Mouse (Mus musculus) limb, embryonic 12.5 days (tissue): ENCODE measurements at regions not wholly inside any gene's neighbourhood (a gene's known extent, or its start where the extent isn't known, plus 50 kb on each side); places are given as distances from the start of the nearest gene placed in this dataset.

Experiments
- ATAC-seq: fragments of 200-750 bp; cut with Nextera tagmentation; 2 replicates; pipeline ENCODE4 v1.8.0; 2017; ENCODE audit warnings: low read depth, moderate TSS enrichment; ENCODE audit not compliant: insufficient number of reproducible peaks, insufficient read depth, low FRiP score, low TSS enrichment
- H3K27ac ChIP-seq: fragments of 300-500 bp; sonication (generic); 2 replicates; pipeline ENCODE4 v1.5.1; 2016; ENCODE audit warnings: mild to moderate bottlenecking, moderate library complexity
- H3K27me3 ChIP-seq: fragments of 300-500 bp; sonication (generic); 2 replicates; pipeline ENCODE4 v1.6.1; 2016; ENCODE audit warnings: mild to moderate bottlenecking, moderate library complexity
- H3K36me3 ChIP-seq: fragments of 300-500 bp; sonication (generic); 2 replicates; pipeline ENCODE4 v1.6.1; 2016; ENCODE audit warnings: mild to moderate bottlenecking, moderate library complexity
- H3K4me1 ChIP-seq: fragments of 300-500 bp; sonication (generic); replicated peaks from 2 replicates; pipeline ENCODE4 v1.6.1; 2016
- H3K4me2 ChIP-seq: fragments of 300-500 bp; sonication (generic); 2 replicates; pipeline ENCODE4 v1.6.1; 2016; ENCODE audit warnings: mild to moderate bottlenecking, moderate library complexity
- H3K4me3 ChIP-seq: fragments of 300-500 bp; sonication (generic); replicated peaks from 2 replicates; pipeline ENCODE4 v1.5.1; 2016; ENCODE audit warnings: mild to moderate bottlenecking
- H3K9ac ChIP-seq: fragments of 300-500 bp; sonication (generic); replicated peaks from 2 replicates; pipeline ENCODE4 v1.6.1; 2016; ENCODE audit warnings: mild to moderate bottlenecking, moderate library complexity
- H3K9me3 ChIP-seq: fragments of 300-500 bp; sonication (generic); 2 replicates; pipeline ENCODE4 v1.6.1; 2016; ENCODE audit warnings: mild to moderate bottlenecking, moderate library complexity
- WGBS: fragments of 180-500 bp; shearing (Covaris S2); methylation state at CpG from one replicate; pipeline ENCODE4 v1.1.7; 2016; 5-methylcytosine and 5-hydroxymethylcytosine counted together

- Histone ChIP-seq H3K4me1 (no peaks in the 10 kb centered on the region), H3K9ac (no peak overlapping the region), H3K27ac (no peak overlapping the region), H3K36me3 (no peaks in the 10 kb centered on the region), H3K27me3 (no peaks in the 10 kb centered on the region), H3K4me3 (no peak overlapping the region), H3K9me3 (no peaks in the 10 kb centered on the region), H3K4me2 (no peak overlapping the region)
- ATAC-seq = no peak
- WGBS = 90% methylated on average over 3 of the region's 3 CpGs
Measured at GRCm38 (mm10) chr6:61074700-61075099, 105.4 kb upstream of the Ccser1 start.

GRCm38 (mm10) chr6:61078559-61078958 lies 101.6 kb upstream of the Ccser1 start:
- Histone ChIP-seq H3K9me3 (no peaks in the 10 kb centered on the region), H3K4me1 (peaks cover 3% of the 10 kb centered on the region; the same call in 1 of the 2 replicates), H3K36me3 (no peaks in the 10 kb centered on the region), H3K27me3 (no peaks in the 10 kb centered on the region), H3K4me2 (no peak overlapping the region), H3K4me3 (no peak overlapping the region), H3K9ac (no peak overlapping the region), H3K27ac (no peak overlapping the region)
- WGBS = 81% methylated on average over 3 of the region's 3 CpGs
- no peak for ATAC-seq

- H3K27me3 ChIP-seq = no peaks in the 10 kb centered on the region
- no peak overlapping the region for H3K4me3 ChIP-seq
- no peak overlapping the region for H3K4me2 ChIP-seq
- ATAC-seq = no peak
- peaks cover 3% of the 10 kb centered on the region; the same call in 1 of the 2 replicates for H3K4me1 ChIP-seq
- 51% methylated on average over 5 of the region's 5 CpGs for WGBS
- no peaks in the 10 kb centered on the region for H3K9me3 ChIP-seq
- no peak overlapping the region for H3K27ac ChIP-seq
- H3K9ac ChIP-seq = no peak overlapping the region
- H3K36me3 ChIP-seq = no peaks in the 10 kb centered on the region
Measured at GRCm38 (mm10) chr6:61080661-61081060, 99.5 kb upstream of the Ccser1 start.

GRCm38 (mm10) chr6:61083346-61083745 lies 96.8 kb upstream of the Ccser1 start:
- no peaks in the 10 kb centered on the region for H3K27me3 ChIP-seq
- no peaks in the 10 kb centered on the region for H3K36me3 ChIP-seq
- H3K27ac ChIP-seq = no peak overlapping the region
- H3K4me3 ChIP-seq = no peak overlapping the region
- 28% methylated on average over 3 of the region's 3 CpGs for WGBS
- H3K9ac ChIP-seq = no peak overlapping the region
- no peak overlapping the region for H3K4me2 ChIP-seq
- ATAC-seq = no peak
- no peaks in the 10 kb centered on the region for H3K9me3 ChIP-seq
- peaks cover 3% of the 10 kb centered on the region; the same call in 1 of the 2 replicates for H3K4me1 ChIP-seq

- ATAC-seq = no peak
- Histone ChIP-seq H3K4me1 (no peaks in the 10 kb centered on the region), H3K27ac (no peak overlapping the region), H3K4me2 (no peak overlapping the region), H3K9ac (no peak overlapping the region), H3K9me3 (no peaks in the 10 kb centered on the region), H3K4me3 (no peak overlapping the region), H3K36me3 (no peaks in the 10 kb centered on the region), H3K27me3 (no peaks in the 10 kb centered on the region)
- WGBS = 86% methylated on average over 9 of the region's 9 CpGs
Measured at GRCm38 (mm10) chr6:61099348-61099981, 80.7 kb upstream of the Ccser1 start.

- no peak for ATAC-seq
- Histone ChIP-seq H3K27ac (no peak overlapping the region), H3K9ac (no peak overlapping the region), H3K4me3 (no peak overlapping the region), H3K27me3 (no peaks in the 10 kb centered on the region), H3K4me1 (no peaks in the 10 kb centered on the region), H3K36me3 (no peaks in the 10 kb centered on the region), H3K4me2 (no peak overlapping the region), H3K9me3 (no peaks in the 10 kb centered on the region)
- 30% methylated on average over 3 of the region's 3 CpGs for WGBS
Measured at GRCm38 (mm10) chr6:61099982-61100365, 80.2 kb upstream of the Ccser1 start.

- H3K9me3 ChIP-seq = no peaks in the 10 kb centered on the region
- WGBS = 78% methylated on average over 6 of the region's 6 CpGs
- no peaks in the 10 kb centered on the region for H3K36me3 ChIP-seq
- no peak overlapping the region for H3K27ac ChIP-seq
- H3K4me2 ChIP-seq = no peak overlapping the region
- H3K9ac ChIP-seq = no peak overlapping the region
- no peaks in the 10 kb centered on the region for H3K27me3 ChIP-seq
- H3K4me3 ChIP-seq = no peak overlapping the region
- no peak for ATAC-seq
- no peaks in the 10 kb centered on the region for H3K4me1 ChIP-seq
Measured at GRCm38 (mm10) chr6:61101972-61102371, 78.2 kb upstream of the Ccser1 start.

GRCm38 (mm10) chr6:61103459-61104234 lies 76.5 kb upstream of the Ccser1 start:
- Histone ChIP-seq H3K4me1 (no peaks in the 10 kb centered on the region), H3K4me3 (no peak overlapping the region), H3K27ac (no peak overlapping the region), H3K9ac (no peak overlapping the region), H3K9me3 (no peaks in the 10 kb centered on the region), H3K36me3 (no peaks in the 10 kb centered on the region), H3K4me2 (no peak overlapping the region), H3K27me3 (no peaks in the 10 kb centered on the region)
- no peak for ATAC-seq
- WGBS = 56% methylated on average over 4 of the region's 4 CpGs

- WGBS = 62% methylated on average over 1 of the region's 1 CpGs
Measured at GRCm38 (mm10) chr6:61115250-61115649, 64.9 kb upstream of the Ccser1 start.

GRCm38 (mm10) chr6:61119590-61119989 lies 60.5 kb upstream of the Ccser1 start:
- H3K4me3 ChIP-seq = no peak overlapping the region

More at GRCm38 (mm10) chr6:61115250-61115649, 64.9 kb upstream of the Ccser1 start:
- ATAC-seq = no peak
- Histone ChIP-seq H3K27me3 (no peaks in the 10 kb centered on the region), H3K9ac (no peak overlapping the region), H3K36me3 (no peaks in the 10 kb centered on the region), H3K4me1 (no peaks in the 10 kb centered on the region; the same call in 1 of the 2 replicates), H3K4me2 (no peak overlapping the region), H3K9me3 (no peaks in the 10 kb centered on the region), H3K4me3 (no peak overlapping the region), H3K27ac (no peak overlapping the region)

GRCm38 (mm10) chr6:61125431-61125830 lies 54.7 kb upstream of the Ccser1 start:
- H3K27ac ChIP-seq = no peak overlapping the region
- no peaks in the 10 kb centered on the region for H3K9me3 ChIP-seq
- WGBS = 37% methylated on average over 3 of the region's 3 CpGs
- no peaks in the 10 kb centered on the region for H3K36me3 ChIP-seq
- no peak overlapping the region for H3K9ac ChIP-seq
- no peaks in the 10 kb centered on the region for H3K27me3 ChIP-seq
- no peak for ATAC-seq
- H3K4me3 ChIP-seq = no peak overlapping the region
- H3K4me1 ChIP-seq = no peaks in the 10 kb centered on the region; the same call in 1 of the 2 replicates
- no peak overlapping the region for H3K4me2 ChIP-seq

More at GRCm38 (mm10) chr6:61119590-61119989, 60.5 kb upstream of the Ccser1 start:
- 71% methylated on average over 2 of the region's 2 CpGs for WGBS
- Histone ChIP-seq H3K9me3 (no peaks in the 10 kb centered on the region), H3K36me3 (no peaks in the 10 kb centered on the region), H3K27ac (no peak overlapping the region), H3K9ac (no peak overlapping the region), H3K4me1 (no peaks in the 10 kb centered on the region; the same call in 1 of the 2 replicates), H3K27me3 (no peaks in the 10 kb centered on the region), H3K4me2 (no peak overlapping the region)
- ATAC-seq = no peak
